Mouse (Mus musculus): ENCODE measurements at regions not wholly inside any gene's neighbourhood (a gene's known extent, or its start where the extent isn't known, plus 50 kb on each side); places are given as distances from the start of the nearest gene placed in this dataset.

DNA sequence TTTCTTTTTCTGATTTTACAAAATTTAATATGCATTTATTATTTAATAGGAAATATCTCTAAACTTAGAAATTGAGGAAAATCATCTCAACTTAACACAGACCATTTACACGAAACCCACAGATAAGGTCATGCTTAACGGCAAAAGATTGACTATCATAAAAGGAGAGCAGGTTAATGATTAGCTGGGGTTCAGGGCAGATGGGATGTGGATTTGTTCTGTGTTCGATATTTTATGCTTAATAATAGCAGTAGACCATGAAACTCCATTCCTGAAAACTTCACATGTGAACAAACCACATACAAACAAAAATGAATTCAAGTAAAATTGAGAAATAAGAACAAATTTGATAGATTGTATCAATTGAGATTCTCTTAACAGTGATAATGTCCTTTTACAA lies 160.4 kb upstream of the Serp2 start:
- no peak for TF ChIP-seq CTCF (IDR thresholded peaks at IDR 0.05; ENCODE audit: low read depth)
- no peak for TF ChIP-seq EP300 (optimal IDR thresholded peaks at IDR 0.05)

Data from stomach, postnatal 0 days (tissue).